Mouse (Mus musculus) gastrocnemius, postnatal 4 days (tissue): Measurements from ENCODE around the gene Actl6b. TPM values are rescaled to one million over a fixed set of nuclear protein-coding genes. Genes with fewer than 3 reads are reported as not detected.
"Not testable (repeated sequence)": the region's sequence is repeated elsewhere in the genome, so short reads cannot be mapped to it uniquely, and the experiment has no call there.

Source experiments
- DNase-seq, 2 experiments: peaks; one replicate each; pipeline ENCODE4 v3.0.0; 2021 to 2022; ENCODE audit warnings: low spot score in 2 of 2, mixed read lengths in 2 of 2
- microRNA-seq: library from miRNA; unstranded; fragments of <30 nt; microRNA quantifications from one replicate; pipeline ENCODE4 v1.2.0, GENCODE M21; 2021
- total RNA-seq, 2 experiments: library from RNA; stranded (reverse); gene quantifications; 2 replicates each; pipeline ENCODE4 v1.2.3; 2021

Gene Actl6b
- total RNA-seq, 2 experiments from 2014 or later = not detected

- DNase-seq = no peak
Measured at GRCm38 (mm10) chr5:137600281-137600618, 46.9 kb downstream of the Actl6b start.

- DNase-seq = peak; percentile 92 to 96
Measured at GRCm38 (mm10) chr5:137600619-137601364, 47.5 kb downstream of the Actl6b start, which contains the start of gene Mospd3. Mospd3 (minus strand) TSS chr5:137601058.

DNA sequence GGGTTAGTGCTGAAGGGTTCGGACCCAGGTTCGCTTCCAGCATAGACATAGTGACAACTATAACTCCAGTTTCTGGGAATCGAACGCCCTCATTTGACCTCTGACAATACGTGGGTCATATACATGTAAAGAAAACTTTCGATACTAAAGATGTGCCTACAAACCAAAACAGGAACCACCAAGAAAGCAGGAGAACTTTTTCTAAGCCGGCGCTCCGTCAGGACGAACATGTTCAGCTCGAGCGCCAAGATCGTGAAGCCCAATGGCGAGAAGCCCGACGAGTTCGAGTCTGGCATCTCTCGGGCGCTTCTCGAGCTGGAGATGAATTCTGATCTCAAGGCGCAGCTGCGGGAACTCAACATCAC lies 48.0 kb downstream of the Actl6b start:
- DNase-seq = peak in 1 of 2 experiments; percentile 38

GRCm38 (mm10) chr5:137607860-137608653 lies 54.7 kb downstream of the Actl6b start:
- no peak for DNase-seq

- no peak for DNase-seq
Measured at GRCm38 (mm10) chr5:137608654-137609190, 55.4 kb downstream of the Actl6b start.

- no peak for DNase-seq
Measured at GRCm38 (mm10) chr5:137609292-137609691, 56.0 kb downstream of the Actl6b start.

DNA sequence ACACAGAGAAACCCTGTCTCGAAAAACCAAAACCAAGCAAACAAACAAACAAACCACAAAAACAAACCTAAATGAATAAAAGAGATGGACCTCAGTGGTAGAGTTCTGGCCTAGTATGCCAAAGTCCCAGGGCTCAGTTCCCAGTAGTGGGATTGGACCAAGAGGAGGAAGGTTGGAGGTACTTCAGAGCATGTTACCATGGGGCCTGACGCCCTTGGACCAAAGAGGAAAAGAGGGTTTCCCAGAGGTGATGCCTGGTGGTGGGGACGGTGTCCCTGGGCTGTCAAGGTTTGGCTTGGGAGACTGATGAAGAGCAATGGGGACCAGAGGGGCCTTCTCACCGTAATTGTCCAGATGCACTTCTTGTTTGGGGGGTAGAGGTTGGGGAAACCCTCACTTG lies 56.7 kb downstream of the Actl6b start:
- no peak for DNase-seq

GRCm38 (mm10) chr5:137610548-137611244 lies 57.4 kb downstream of the Actl6b start:
- peak; percentile 80 to 89 for DNase-seq

- DNase-seq = peak; percentile 72 to 87
Measured at GRCm38 (mm10) chr5:137611245-137611602, 57.9 kb downstream of the Actl6b start.

DNA sequence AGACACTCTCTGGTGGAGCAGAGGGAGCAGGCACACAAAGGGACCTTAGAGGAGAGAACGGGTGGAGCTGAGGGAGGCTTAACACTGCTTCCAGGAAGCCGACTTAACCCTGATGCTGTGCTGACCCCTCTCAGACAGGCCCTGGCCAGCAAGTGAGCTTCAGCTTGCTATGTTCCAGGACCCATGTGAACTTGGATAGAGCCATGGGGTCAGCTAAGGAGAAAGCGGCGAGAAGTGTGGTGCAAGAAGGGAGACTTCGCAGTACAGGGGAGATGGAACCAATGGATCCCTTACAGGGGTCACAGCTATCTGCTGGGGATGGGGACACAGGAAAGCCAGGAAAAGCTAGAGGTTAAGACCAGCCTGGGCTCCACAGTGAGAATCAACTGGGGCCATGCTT lies 59.8 kb downstream of the Actl6b start:
- no peak for DNase-seq

DNA sequence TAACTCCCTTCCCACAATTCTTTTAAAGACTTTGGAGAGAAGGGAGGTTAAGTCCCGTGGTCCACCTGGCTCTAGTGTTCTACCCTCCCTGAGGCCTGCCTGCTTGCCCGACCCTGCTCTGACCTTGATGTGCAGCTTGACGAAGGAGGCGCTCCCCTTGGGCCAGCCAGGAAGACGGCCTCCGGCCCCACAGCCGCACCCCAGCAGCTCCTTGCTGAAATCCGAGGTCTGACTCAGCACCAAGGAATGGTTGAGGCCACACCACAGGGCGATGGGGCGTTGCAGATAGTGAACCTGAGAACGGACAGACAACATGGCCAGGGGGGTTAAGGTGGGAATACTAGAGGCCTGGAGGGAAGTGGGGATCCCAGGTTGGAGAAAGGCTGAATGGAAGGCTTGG lies 60.2 kb downstream of the Actl6b start, which contains the start of gene Pcolce:
Pcolce (minus strand) TSS at position 235 of the 400 bp plus-strand sequence.
- no peak for DNase-seq

DNA sequence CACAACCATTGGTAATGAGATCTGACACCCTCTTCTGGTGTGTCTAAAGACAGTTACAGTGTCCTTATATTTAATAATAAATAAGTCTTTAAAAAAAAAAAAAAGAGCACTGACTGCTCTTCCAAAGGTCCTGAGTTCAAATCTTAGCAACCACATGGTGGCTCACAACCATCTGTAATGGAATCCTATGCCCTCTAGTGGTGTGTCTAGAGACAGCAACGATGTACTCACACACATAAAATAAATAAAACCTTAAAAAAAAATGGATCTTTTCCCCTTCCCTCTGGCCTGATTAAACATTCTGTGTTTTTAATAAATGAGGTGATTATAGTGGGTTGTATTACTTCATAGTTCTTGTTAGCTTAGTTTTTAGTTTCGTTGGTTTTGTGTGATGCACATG lies 61.6 kb downstream of the Actl6b start:
- DNase-seq = not testable (repeated sequence)

GRCm38 (mm10) chr5:137615347-137615746 lies 62.0 kb downstream of the Actl6b start:
- no peak for DNase-seq

Small RNA genes within 50 kb of the gene (microRNA-seq; reads per million reads assigned to microRNA genes)
- gene Mir6418 = not detected

Other genes starting within 250 kb of the Actl6b start
- 100 to 1,000 TPM; 113 to 138 TPM for gene Srrt, start 245.8 kb upstream of the Actl6b start, total RNA-seq
- 10 to 100 TPM; 31.2 to 31.9 TPM for gene Trip6, start 239.1 kb upstream of the Actl6b start, total RNA-seq
- 10 to 100 TPM in 1 of 2 experiments, 1 to 10 TPM in 1; 8.2 to 10.3 TPM for gene Slc12a9, start 219.9 kb upstream of the Actl6b start, total RNA-seq
- gene Ephb4, start 203.4 kb upstream of the Actl6b start, total RNA-seq = 10 to 100 TPM; 56.9 to 57.6 TPM
- gene Zan, start 76.5 kb upstream of the Actl6b start, total RNA-seq = under 1 TPM; 0.18 to 0.56 TPM
- gene Pop7, start 51.0 kb upstream of the Actl6b start, total RNA-seq = 10 to 100 TPM; 19.8 to 22.6 TPM
- gene Gigyf1, start 35.0 kb upstream of the Actl6b start, total RNA-seq = 10 to 100 TPM; 27.5 to 30.7 TPM
- gene Epo, start 20.3 kb upstream of the Actl6b start, total RNA-seq = not detected
- 100 to 1,000 TPM; 483 to 529 TPM for gene Gnb2, start 20.0 kb upstream of the Actl6b start, total RNA-seq
- under 1 TPM; 0.29 to 0.31 TPM for gene Tfr2, start 16.3 kb downstream of the Actl6b start, total RNA-seq
- 10 to 100 TPM; 31.1 to 35.3 TPM for gene Mospd3, start 47.5 kb downstream of the Actl6b start, total RNA-seq
- 100 to 1,000 TPM; 362 to 399 TPM for gene Pcolce, start 60.3 kb downstream of the Actl6b start, total RNA-seq
- gene Fbxo24, start 75.5 kb downstream of the Actl6b start, total RNA-seq = under 1 TPM; 0.74 to 0.80 TPM
- gene Lrch4, start 75.6 kb downstream of the Actl6b start, total RNA-seq = 10 to 100 TPM; 19.2 to 23.0 TPM
- 10 to 100 TPM in 1 of 2 experiments, 1 to 10 TPM in 1; 8.6 to 11.0 TPM for gene Gm20605, start 75.7 kb downstream of the Actl6b start, total RNA-seq
- gene Sap25, start 87.8 kb downstream of the Actl6b start, total RNA-seq = 1 to 10 TPM; 3.2 to 3.8 TPM
- gene Irs3, start 92.2 kb downstream of the Actl6b start, total RNA-seq = 1 to 10 TPM in 1 of 2 experiments, under 1 TPM in 1; 0.59 to 1.2 TPM
- gene Agfg2, start 131.2 kb downstream of the Actl6b start, total RNA-seq = 1 to 10 TPM; 7.8 to 7.9 TPM
- 1 to 10 TPM in 1 of 2 experiments, under 1 TPM in 1; 0.73 to 1.2 TPM for gene Nyap1, start 188.1 kb downstream of the Actl6b start, total RNA-seq
- 100 to 1,000 TPM; 162 to 187 TPM for gene Tsc22d4, start 192.2 kb downstream of the Actl6b start, total RNA-seq
- 10 to 100 TPM; 14.5 to 15.8 TPM for gene Ppp1r35, start 225.3 kb downstream of the Actl6b start, total RNA-seq
- gene Mepce, start 234.1 kb downstream of the Actl6b start, total RNA-seq = 10 to 100 TPM; 25.0 to 34.2 TPM
- gene Zcwpw1, start 234.3 kb downstream of the Actl6b start, total RNA-seq = 1 to 10 TPM; 4.3 to 5.6 TPM